Mouse (Mus musculus) midbrain, embryonic 15.5 days (tissue): ENCODE data around the gene Thop1. TPM values are rescaled to one million over a fixed set of nuclear protein-coding genes. Genes with fewer than 3 reads are reported as not detected.

Source experiments
- microRNA-seq: library from miRNA; unstranded; fragments of <30 nt; microRNA quantifications from one replicate; pipeline ENCODE4, GENCODE M21; 2016
- polyA plus RNA-seq: library from polyadenylated mRNA; unstranded; fragments of >200 nt; fragmentation: Nextera tagmentation; extraction: Ambion mirVana; gene quantifications from 2 replicates; pipeline ENCODE4 v1.2.1, GENCODE M21; 2015

Gene Thop1
- polyA plus RNA-seq, 1 experiment from 2014 or later = 52.2 TPM

Small RNA genes within 50 kb of the gene (microRNA-seq; reads per million reads assigned to microRNA genes)
- gene Mir5615-1 = not detected
- gene Mir5615-2 = not detected

Other genes starting within 250 kb of the Thop1 start
- gene Oaz1, start 243.4 kb upstream of the Thop1 start, polyA plus RNA-seq = 1,243 and 1,388 TPM in 2 replicates
- gene Lingo3, start 226.0 kb upstream of the Thop1 start, polyA plus RNA-seq = 10.4 and 11.7 TPM in 2 replicates
- gene Lsm7, start 214.8 kb upstream of the Thop1 start, polyA plus RNA-seq = 214 and 222 TPM in 2 replicates
- 85.5 and 89.5 TPM in 2 replicates for gene Sppl2b, start 214.8 kb upstream of the Thop1 start, polyA plus RNA-seq
- gene Tmprss9, start 198.2 kb upstream of the Thop1 start, polyA plus RNA-seq = 0.23 and 0.41 TPM in 2 replicates
- gene Timm13, start 169.1 kb upstream of the Thop1 start, polyA plus RNA-seq = 318 and 330 TPM in 2 replicates
- 46.9 and 48.9 TPM in 2 replicates for gene Lmnb2, start 151.8 kb upstream of the Thop1 start, polyA plus RNA-seq
- gene Gadd45b, start 140.0 kb upstream of the Thop1 start, polyA plus RNA-seq = 5.5 and 8.2 TPM in 2 replicates
- 19.0 and 21.2 TPM in 2 replicates for gene Gng7, start 55.1 kb upstream of the Thop1 start, polyA plus RNA-seq
- gene Diras1, start 44.4 kb upstream of the Thop1 start, polyA plus RNA-seq = 77.5 and 79.2 TPM in 2 replicates
- gene Slc39a3, start 32.6 kb upstream of the Thop1 start, polyA plus RNA-seq = 57.2 and 58.0 TPM in 2 replicates
- 353 and 376 TPM in 2 replicates for gene Sgta, start 9.9 kb upstream of the Thop1 start, polyA plus RNA-seq
- gene Creb3l3, start 28.8 kb downstream of the Thop1 start, polyA plus RNA-seq = 0.36 and 0.48 TPM in 2 replicates
- gene Map2k2, start 35.9 kb downstream of the Thop1 start, polyA plus RNA-seq = 258 and 270 TPM in 2 replicates
- 16.2 and 16.7 TPM in 2 replicates for gene Zbtb7a, start 65.2 kb downstream of the Thop1 start, polyA plus RNA-seq
- 59.2 and 66.3 TPM in 2 replicates for gene Pias4, start 97.9 kb downstream of the Thop1 start, polyA plus RNA-seq
- gene Eef2, start 106.6 kb downstream of the Thop1 start, polyA plus RNA-seq = 588 and 606 TPM in 2 replicates
- gene Dapk3, start 113.0 kb downstream of the Thop1 start, polyA plus RNA-seq = 66.3 and 67.3 TPM in 2 replicates
- not detected in 2 replicates for gene 4930442H23Rik, start 113.8 kb downstream of the Thop1 start, polyA plus RNA-seq
- 0.14 TPM in 1 of 2 replicates, not detected in the other for gene Nmrk2, start 132.0 kb downstream of the Thop1 start, polyA plus RNA-seq
- 95.3 and 96.7 TPM in 2 replicates for gene Atcay, start 160.8 kb downstream of the Thop1 start, polyA plus RNA-seq
- gene Zfr2, start 163.1 kb downstream of the Thop1 start, polyA plus RNA-seq = 35.4 and 37.2 TPM in 2 replicates
- gene Matk, start 182.9 kb downstream of the Thop1 start, polyA plus RNA-seq = 37.2 and 40.1 TPM in 2 replicates
- gene Mrpl54, start 196.9 kb downstream of the Thop1 start, polyA plus RNA-seq = 124 and 126 TPM in 2 replicates
- 36.4 and 38.5 TPM in 2 replicates for gene Apba3, start 196.9 kb downstream of the Thop1 start, polyA plus RNA-seq
- 6.9 and 8.0 TPM in 2 replicates for gene Tjp3, start 221.5 kb downstream of the Thop1 start, polyA plus RNA-seq
- gene Pip5k1c, start 222.9 kb downstream of the Thop1 start, polyA plus RNA-seq = 154 and 159 TPM in 2 replicates